Mouse (Mus musculus) monocyte, adult 2 months (primary cell): ENCODE measurements around the gene Rtn4ip1.
A peak's percentile ranks its signal among the peaks of the same experiment; 100 is the strongest.

Experiments used
- DNase-seq, 2 experiments: peaks; one replicate each; pipeline ENCODE4 v3.0.0; 2022; ENCODE audit warnings: low spot score in 2 of 2, low read depth in 1 of 2

Gene Rtn4ip1

GRCm38 (mm10) chr10:44002004-44002940 is 100.7 kb downstream of the Rtn4ip1 start:
- no peak for DNase-seq

- no peak for DNase-seq
Measured at GRCm38 (mm10) chr10:44002995-44003524, 101.5 kb downstream of the Rtn4ip1 start.

- peak in 1 of 2 experiments; percentile 77 for DNase-seq
Measured at GRCm38 (mm10) chr10:44003551-44004151, 102.0 kb downstream of the Rtn4ip1 start.

- DNase-seq = no peak
Measured at GRCm38 (mm10) chr10:44004221-44004751, 102.7 kb downstream of the Rtn4ip1 start.

GRCm38 (mm10) chr10:44005677-44006641 is 104.4 kb downstream of the Rtn4ip1 start:
- no peak for DNase-seq
